Mouse (Mus musculus) thymus, postnatal 0 days (tissue): Measurements from ENCODE around the gene Stag3. TPM values are rescaled to one million over a fixed set of nuclear protein-coding genes. Genes with fewer than 3 reads are reported as not detected.

Experiments
- DNase-seq: peaks from one replicate; pipeline ENCODE4 v3.0.0-alpha.2; 2015; ENCODE audit warnings: low spot score
- polyA plus RNA-seq: library from polyadenylated mRNA; unstranded; fragments of >200 nt; fragmentation: Nextera tagmentation; extraction: Ambion mirVana; gene quantifications from 2 replicates; pipeline ENCODE4 v1.2.1, GENCODE M21; 2015

Gene Stag3
- polyA plus RNA-seq, 1 experiment from 2014 or later, result 2.3 TPM

GRCm38 (mm10) chr5:138267114-138267513 lies 12.9 kb upstream of the Stag3 start:
- DNase-seq, result no peak

DNA sequence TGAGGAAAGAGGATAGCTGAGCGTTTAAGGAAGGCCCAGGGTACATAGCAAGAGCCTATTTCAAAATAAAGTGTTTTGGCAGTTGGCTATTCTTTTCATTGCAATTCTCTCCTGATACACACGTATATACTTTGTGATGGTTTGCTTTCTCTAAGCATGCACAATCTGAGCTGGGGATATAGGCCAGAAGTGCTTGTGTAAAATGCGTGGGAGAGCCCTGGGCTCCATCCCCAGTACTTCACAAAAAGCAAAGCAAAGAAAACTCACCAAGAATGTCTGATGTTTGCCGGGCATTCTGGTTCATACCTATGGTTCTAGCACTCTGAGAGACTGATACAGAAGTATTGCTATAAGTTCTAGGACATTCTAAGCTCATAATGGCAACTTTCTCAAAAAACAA lies 11.1 kb upstream of the Stag3 start:
- no peak for DNase-seq

- no peak for DNase-seq
Observed at GRCm38 (mm10) chr5:138271232-138271631, 8.8 kb upstream of the Stag3 start.

GRCm38 (mm10) chr5:138272409-138272923 lies 7.6 kb upstream of the Stag3 start, which contains the start of gene Gal3st4:
Gal3st4 (minus strand) TSS chr5:138272840.
- no peak for DNase-seq

DNA sequence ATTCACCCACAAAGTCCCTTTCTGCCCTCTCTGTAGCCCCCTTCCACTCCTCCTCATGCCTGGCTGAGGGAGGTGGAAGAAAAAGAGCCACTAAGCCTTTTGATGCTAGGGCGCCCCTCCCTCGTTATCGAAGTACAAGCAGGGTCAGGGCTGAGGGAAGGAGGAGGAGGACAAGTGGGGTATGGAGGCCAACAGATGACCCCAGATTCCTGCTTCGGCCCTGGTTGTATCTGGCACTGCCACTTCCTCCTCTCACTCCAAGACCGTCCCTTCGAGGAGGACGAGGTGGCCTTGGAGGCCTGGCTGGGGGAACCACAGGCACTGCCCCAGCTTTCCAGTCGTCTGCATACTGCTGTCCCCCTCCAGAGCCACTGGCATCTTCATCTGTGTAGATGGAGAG lies 5.9 kb upstream of the Stag3 start:
- DNase-seq, result no peak

DNA sequence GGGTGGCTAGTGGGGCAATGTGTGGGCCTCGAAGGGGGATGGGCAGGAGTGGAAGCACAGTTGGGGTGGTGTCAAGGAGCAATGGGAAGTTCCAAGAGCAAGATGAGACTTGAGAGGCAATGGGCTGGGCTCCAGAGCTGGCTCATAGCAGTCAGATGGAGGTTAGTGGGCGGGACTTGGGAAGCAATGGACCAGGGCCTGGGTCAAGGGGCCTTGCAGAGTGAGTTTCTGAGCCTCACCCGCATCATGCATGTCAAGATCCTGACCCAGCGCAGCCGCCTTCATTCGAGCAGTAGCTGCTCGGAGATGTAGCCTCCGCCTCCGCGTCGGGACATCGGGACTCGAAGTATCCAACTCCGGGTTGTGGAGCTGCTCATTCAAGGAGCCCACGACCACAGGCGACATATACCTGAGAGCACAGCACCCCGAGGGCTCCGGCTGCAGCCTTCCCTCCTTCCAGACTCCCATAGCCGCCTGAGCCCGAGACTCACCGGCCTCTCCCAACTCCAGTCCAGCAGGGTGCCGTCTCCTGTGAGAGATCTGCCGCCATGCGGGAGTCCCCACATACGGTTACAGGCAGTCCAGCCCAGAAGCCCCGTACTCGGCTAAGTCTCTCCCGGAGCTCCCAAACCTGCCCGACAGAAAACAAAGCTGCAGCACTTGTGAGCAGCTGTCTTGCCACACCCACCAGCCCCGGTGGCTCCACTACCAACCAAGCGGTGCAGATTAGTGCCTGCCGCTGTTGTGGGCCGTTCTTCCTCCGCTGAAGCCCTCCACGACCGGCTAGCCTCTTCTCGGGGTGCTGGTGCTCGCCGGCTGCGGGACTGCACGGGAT lies 4.6 kb upstream of the Stag3 start:
- no peak for DNase-seq

DNA sequence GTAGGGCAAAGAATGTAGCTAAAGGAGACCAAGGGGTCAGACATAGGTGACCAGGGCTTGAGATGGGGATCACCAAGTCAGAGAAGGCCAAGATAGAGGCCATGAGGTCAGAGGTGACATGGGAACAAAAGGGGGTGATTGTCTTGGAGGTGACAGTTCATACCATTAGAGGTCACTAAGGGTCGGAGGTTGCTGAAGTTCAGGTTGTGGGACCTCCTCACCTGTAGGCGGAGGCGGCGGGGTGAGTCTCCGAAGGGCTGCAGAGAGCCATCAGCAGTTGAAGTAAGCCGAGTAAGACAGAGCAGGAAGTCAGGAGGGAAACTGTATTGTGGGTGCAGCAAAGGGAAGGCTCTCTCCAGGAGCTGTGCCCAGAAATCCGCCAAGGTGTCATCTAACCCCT lies 2.0 kb upstream of the Stag3 start:
- DNase-seq, result no peak

- no peak for DNase-seq
Observed at GRCm38 (mm10) chr5:138280425-138280768, 357 bp downstream of the Stag3 start.

DNA sequence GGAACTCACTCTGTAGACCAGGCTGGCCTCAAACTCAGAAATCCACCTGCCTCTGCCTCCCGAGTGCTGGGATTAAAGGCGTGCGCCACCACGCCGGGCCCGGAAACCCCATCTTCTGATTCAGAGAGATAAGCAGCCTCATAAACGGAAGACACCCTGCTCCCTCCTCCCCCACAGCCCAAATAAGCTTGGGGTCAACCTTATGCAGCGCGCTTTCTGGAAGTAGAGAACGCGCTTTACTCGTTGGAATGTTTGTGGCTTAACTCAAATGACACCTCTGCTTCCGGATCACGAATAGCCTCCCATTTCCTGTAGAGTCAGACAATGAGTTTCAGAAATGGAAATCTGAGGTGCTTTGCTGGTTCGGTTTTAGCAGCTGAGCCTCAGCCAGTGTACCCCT lies 789 bp downstream of the Stag3 start:
- no peak for DNase-seq

DNA sequence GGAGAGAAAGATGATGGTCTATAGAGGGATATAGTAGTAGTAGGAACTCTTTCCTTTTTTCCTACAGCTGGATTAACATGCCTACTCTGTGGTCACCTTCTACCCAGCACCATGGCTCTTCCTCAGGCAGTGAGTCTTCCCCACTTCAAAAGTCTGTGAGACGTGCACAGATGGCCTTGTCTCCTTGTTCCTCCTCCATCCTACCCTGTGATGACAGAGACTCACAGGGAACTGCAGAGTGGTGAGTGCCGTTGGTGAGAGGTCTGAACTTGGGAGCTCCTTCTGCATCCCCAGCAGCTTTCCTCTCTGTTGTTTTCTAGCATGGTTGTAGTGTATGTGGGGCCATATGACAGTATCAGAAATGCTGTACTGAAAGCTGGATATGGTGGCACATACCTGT lies 1.8 kb downstream of the Stag3 start:
- no peak for DNase-seq

DNA sequence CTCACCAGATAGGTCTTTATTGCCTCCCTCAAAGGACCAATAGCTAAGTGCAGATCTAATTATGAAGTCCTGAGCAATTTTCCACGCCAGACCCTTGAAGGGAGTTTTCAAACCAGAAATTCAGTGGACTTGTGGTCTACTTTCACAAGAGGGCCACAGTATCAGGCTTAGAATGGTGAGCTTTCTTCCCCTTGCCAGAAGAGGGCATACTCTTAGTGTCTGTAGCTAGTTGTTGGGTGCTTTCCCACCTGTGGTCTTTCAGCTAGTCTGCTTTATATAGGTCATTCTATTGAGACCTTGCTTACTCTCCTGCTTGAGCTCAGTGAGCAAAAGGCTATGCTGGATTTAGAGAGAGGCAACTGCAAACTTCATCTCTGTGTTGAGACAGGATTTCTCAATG lies 3.5 kb downstream of the Stag3 start:
- peak; percentile 17 for DNase-seq

DNA sequence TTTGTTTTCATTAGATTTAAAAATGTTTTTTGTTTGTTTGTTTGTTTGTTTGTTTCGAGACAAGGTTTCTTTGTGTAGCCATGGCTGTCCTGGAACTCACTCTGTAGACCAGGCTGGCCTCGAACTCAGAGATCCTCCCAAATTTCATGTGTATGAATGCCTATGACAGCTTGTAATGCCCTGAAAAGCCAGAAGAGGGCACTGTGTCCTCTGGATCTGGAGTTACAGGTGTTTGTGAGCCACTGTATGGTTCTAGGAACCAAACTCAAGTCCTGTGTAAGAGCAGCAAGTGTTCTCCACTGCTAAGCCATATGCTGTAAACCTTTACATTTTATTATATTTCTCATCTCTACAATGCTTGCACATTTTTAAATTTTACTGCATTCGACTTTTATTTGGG lies 7.8 kb downstream of the Stag3 start:
- peak; percentile 17 for DNase-seq

- no peak for DNase-seq
Observed at GRCm38 (mm10) chr5:138291638-138292037, 11.6 kb downstream of the Stag3 start.

- no peak for DNase-seq
Observed at GRCm38 (mm10) chr5:138294158-138294557, 14.1 kb downstream of the Stag3 start.

DNA sequence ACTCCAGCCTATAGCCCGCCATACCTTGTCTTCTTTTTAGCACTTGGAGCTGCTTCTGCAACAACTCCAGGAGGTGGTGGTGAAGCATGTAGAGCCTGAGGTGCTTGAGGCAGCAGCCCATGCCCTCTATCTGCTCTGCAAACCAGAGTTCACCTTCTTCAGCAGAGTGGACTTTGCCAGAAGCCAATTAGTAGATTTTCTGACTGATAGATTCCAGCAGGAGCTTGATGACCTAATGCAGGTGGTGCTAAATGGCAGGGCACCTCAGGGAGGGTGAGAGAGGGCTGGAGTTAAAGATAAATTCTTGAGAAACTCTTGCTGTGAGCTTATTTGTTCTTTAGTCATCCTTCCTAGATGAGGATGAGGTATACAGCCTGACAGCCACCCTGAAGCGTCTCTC lies 19.6 kb downstream of the Stag3 start:
- no peak for DNase-seq

GRCm38 (mm10) chr5:138312795-138313194 lies 32.8 kb downstream of the Stag3 start:
- DNase-seq, result no peak

DNA sequence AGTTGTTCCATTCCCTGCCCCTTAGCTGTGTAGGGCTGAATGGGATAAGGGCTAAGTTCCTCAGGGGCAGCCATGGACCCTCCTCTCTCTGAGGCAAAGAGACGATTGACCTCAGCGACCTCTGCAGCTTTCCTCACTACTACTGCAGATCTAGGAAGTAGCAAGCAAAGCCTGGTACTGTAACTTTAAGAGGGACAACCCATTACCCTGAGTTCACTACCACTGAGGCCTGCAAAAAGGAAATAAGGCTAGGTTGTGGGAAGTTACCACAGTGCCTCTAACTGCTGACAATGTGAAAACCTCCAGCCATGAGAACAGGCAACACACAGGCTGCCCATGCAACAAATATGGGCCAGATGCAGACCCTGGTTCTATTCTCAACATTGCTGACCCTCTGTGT lies 61.6 kb downstream of the Stag3 start, which contains the start of gene Pvrig:
Gene Pvrig (plus strand): TSS at position 301 of the 400 bp plus-strand sequence.
- DNase-seq, result no peak

DNA sequence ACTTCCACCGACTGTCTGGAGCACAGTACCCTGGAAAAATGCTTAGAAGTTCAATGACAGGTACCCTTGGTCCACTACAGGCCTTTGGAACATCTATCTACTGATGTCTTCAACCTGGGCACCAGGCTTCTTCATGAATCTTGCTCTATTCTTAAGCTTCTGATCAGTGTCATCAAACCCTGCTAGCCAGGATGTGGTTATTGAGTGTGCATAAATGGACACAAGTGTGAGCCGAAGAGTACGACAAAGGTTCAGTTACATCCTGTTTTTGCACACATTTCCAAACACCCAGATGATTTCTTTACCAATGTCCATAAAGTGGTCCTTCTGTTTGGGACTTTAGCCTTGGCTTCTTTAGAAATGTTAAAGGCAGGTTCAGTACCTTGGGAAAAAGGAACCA lies 63.2 kb downstream of the Stag3 start:
- DNase-seq, result no peak

Other genes starting within 250 kb of the Stag3 start
- not detected in 2 replicates for gene Smok3c, start 227.0 kb upstream of the Stag3 start, polyA plus RNA-seq
- 8.5 and 8.6 TPM in 2 replicates for gene Zkscan1, start 195.2 kb upstream of the Stag3 start, polyA plus RNA-seq
- gene Zscan21, start 163.3 kb upstream of the Stag3 start, polyA plus RNA-seq, result 39.4 and 40.9 TPM in 2 replicates
- gene Zfp113, start 124.5 kb upstream of the Stag3 start, polyA plus RNA-seq, result 14.8 and 15.8 TPM in 2 replicates
- gene Cops6, start 119.2 kb upstream of the Stag3 start, polyA plus RNA-seq, result 214 and 223 TPM in 2 replicates
- gene Ap4m1, start 108.2 kb upstream of the Stag3 start, polyA plus RNA-seq, result 9.2 and 9.8 TPM in 2 replicates
- 281 and 296 TPM in 2 replicates for gene Mcm7, start 107.8 kb upstream of the Stag3 start, polyA plus RNA-seq
- gene Taf6, start 92.8 kb upstream of the Stag3 start, polyA plus RNA-seq, result 44.1 and 54.5 TPM in 2 replicates
- gene Cnpy4, start 92.8 kb upstream of the Stag3 start, polyA plus RNA-seq, result 33.2 and 34.2 TPM in 2 replicates
- 10.2 and 10.8 TPM in 2 replicates for gene Mblac1, start 85.9 kb upstream of the Stag3 start, polyA plus RNA-seq
- gene Nxpe5, start 54.3 kb upstream of the Stag3 start, polyA plus RNA-seq, result 0.36 and 0.44 TPM in 2 replicates
- gene Lamtor4, start 24.8 kb upstream of the Stag3 start, polyA plus RNA-seq, result 83.9 and 88.4 TPM in 2 replicates
- gene BC037034, start 16.2 kb upstream of the Stag3 start, polyA plus RNA-seq, result 5.7 and 7.6 TPM in 2 replicates
- gene Gal3st4, start 7.4 kb upstream of the Stag3 start, polyA plus RNA-seq, result 1.8 and 2.4 TPM in 2 replicates
- gene Gm43720, start 282 bp upstream of the Stag3 start, polyA plus RNA-seq, result 0.04 TPM in 1 of 2 replicates, not detected in the other
- gene Gpc2, start 235 bp upstream of the Stag3 start, polyA plus RNA-seq, result 3.1 and 4.1 TPM in 2 replicates
- gene Pvrig, start 61.7 kb downstream of the Stag3 start, polyA plus RNA-seq, result 0.38 and 1.0 TPM in 2 replicates
- 19.2 and 22.6 TPM in 2 replicates for gene Zfp157, start 161.2 kb downstream of the Stag3 start, polyA plus RNA-seq